Mouse (Mus musculus) lung, postnatal 0 days (tissue): ENCODE results near the gene Gm11733. TPM values are rescaled to one million over a fixed set of nuclear protein-coding genes. Genes with fewer than 3 reads are reported as not detected.

Experiments
- ATAC-seq: fragments of 200-750 bp; cut with Nextera tagmentation; 2 replicates; pipeline ENCODE4 v1.8.0; 2017; ENCODE audit warnings: moderate library complexity
- DNase-seq: peaks from one replicate; pipeline ENCODE4 v3.0.0-alpha.2; 2016; ENCODE audit warnings: low spot score
- H3K27ac ChIP-seq: fragments of 300-500 bp; sonication (generic); 2 replicates; pipeline ENCODE4 v1.5.1; 2014; ENCODE audit warnings: antibody characterized with exemption, mild to moderate bottlenecking, low read length, mixed read lengths
- H3K27me3 ChIP-seq: fragments of 300-500 bp; sonication (generic); replicated peaks from 2 replicates; pipeline ENCODE4 v1.6.1; 2014; ENCODE audit warnings: low read length, mixed read lengths; ENCODE audit not compliant: insufficient read depth
- H3K36me3 ChIP-seq: fragments of 300-500 bp; sonication (generic); 2 replicates; pipeline ENCODE4 v1.6.1; 2014; ENCODE audit warnings: low read length, mixed read lengths; ENCODE audit not compliant: insufficient read depth
- H3K4me1 ChIP-seq: fragments of 300-500 bp; sonication (generic); 2 replicates; pipeline ENCODE4 v1.6.1; 2014; ENCODE audit warnings: antibody characterized with exemption, low read depth, low read length, mixed read lengths; ENCODE audit not compliant: insufficient read depth
- H3K4me2 ChIP-seq: fragments of 300-500 bp; sonication (generic); replicated peaks from 2 replicates; pipeline ENCODE4 v1.6.1; 2014; ENCODE audit warnings: low read depth, mild to moderate bottlenecking, low read length, moderate library complexity, mixed read lengths
- H3K4me3 ChIP-seq: fragments of 300-500 bp; sonication (generic); 2 replicates; pipeline ENCODE4 v1.5.1; 2014; ENCODE audit warnings: low read depth, low read length
- H3K9ac ChIP-seq: fragments of 300-500 bp; sonication (generic); replicated peaks from 2 replicates; pipeline ENCODE4 v1.6.1; 2014; ENCODE audit warnings: low read depth, mild to moderate bottlenecking
- H3K9me3 ChIP-seq: fragments of 300-500 bp; sonication (generic); 2 replicates; pipeline ENCODE4 v1.6.1; 2016; ENCODE audit warnings: low read length, mixed read lengths
- CTCF ChIP-seq: IDR thresholded peaks from 2 replicates; pipeline ENCODE4 v1.5.1; 2016; ENCODE audit warnings: antibody characterized with exemption, mild to moderate bottlenecking
- EP300 ChIP-seq: IDR thresholded peaks from 2 replicates; pipeline ENCODE4 v1.6.1; 2016; ENCODE audit warnings: antibody characterized with exemption, mild to moderate bottlenecking, control low read depth
- WGBS: fragments of 180-500 bp; shearing (Covaris S2); extraction: QIAGEN DNeasy Blood & Tissue Kit; methylation state at CpG from one replicate; pipeline ENCODE4 v1.1.7; 2014; 5-methylcytosine and 5-hydroxymethylcytosine counted together
- polyA plus RNA-seq: library from polyadenylated mRNA; unstranded; fragments of >200 nt; fragmentation: Nextera tagmentation; extraction: Ambion mirVana; gene quantifications from 2 replicates; pipeline ENCODE4 v1.2.1, GENCODE M21; 2015

Gene Gm11733
- polyA plus RNA-seq, 1 experiment from 2014 or later, result not detected

DNA sequence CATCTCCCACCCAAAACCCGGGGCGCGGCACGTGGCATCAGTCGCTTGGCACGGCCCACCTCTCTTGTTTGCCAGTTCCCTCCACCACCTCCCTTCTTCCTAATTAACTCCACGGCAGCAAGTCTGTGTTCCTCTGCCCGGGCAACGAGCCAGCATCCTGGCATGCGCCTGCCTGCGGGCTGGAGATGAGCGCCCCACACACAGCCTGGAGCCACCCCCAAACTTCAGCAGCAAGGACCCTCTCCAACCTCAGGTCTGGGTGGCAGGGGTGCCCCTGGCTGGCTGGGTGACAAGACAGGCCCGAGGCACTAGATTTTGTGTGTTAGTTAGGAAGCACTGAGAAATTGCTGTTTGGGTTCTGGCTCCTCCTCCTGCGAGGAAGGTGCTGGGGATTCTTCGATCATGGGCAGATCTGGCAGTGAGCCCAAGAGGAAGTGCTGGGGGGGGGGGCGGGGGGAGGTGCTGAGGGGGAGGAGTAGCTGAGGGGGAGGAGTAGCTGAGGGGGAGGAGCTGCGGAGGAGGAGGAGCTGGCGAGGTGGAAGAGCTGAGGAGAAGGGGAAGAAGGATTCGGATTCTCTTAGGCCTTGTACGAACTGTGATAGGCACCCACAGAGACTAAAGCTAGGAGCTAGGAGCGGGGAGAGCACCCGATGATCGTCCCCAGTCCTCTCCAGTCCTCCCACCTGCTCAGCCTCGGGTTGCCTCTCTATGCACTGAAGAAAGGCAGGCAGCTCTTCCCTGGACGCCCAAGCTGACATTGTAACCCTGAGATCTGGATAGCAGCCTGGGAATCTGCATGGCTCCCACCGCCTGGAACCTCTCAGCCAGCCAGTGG lies 1.3 kb upstream of the Gm11733 start:
- 1% methylated on average over 25 of the region's 26 CpGs for WGBS
- peak; percentile 69 for DNase-seq
- H3K4me1 ChIP-seq, result peaks cover 6% of the 10 kb centered on the region
- no peak for TF ChIP-seq EP300
- no peak for TF ChIP-seq CTCF
- H3K27me3 ChIP-seq, result no peaks in the 10 kb centered on the region
- no peak overlapping the region for H3K27ac ChIP-seq
- H3K9ac ChIP-seq, result no peak overlapping the region
- no peaks in the 10 kb centered on the region for H3K9me3 ChIP-seq
- H3K4me3 ChIP-seq, result no peak overlapping the region
- ATAC-seq, result peak; percentile 60
- no peaks in the 10 kb centered on the region for H3K36me3 ChIP-seq
- H3K4me2 ChIP-seq, result peak overlapping the region; percentile 50

DNA sequence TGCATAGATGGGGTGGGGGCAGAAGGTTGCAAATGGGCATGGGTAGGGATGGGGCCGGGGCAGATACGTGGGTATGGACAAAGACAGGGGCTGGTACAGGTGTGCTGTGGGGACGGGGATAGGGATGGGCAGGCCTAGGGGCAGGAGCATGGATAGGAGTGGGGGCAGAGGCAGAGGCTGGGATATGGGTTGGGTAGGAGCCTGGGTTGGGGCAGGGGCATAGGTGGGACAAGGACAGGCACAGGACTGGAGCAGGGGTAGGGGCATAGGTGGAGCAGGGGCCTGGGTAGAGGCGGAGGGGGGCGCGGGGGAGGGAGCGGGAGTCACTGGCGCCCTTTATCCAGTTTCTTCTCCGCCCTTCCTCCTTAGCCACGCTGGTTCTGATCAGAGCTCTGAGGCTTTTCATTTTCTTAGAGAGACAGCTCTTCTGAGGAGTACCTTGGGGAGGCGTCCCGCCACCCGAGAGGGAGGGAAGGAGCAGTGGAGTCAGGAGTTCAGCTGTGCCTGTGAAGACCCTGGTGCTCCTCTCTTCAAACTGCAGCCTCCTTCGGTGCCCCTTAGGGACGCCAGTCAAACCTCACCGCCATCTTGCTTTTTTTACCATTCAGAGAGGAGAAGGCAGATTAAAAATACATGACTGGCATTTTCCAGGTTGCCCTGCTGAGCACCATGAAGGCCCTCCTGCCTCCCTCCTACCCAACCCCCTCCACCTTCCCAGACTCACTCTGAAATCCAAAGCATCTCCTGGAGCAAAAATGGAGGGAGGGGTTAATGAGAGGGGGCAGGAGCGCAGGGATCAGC lies 7.4 kb downstream of the Gm11733 start:
- ATAC-seq (no peak), DNase-seq (no peak)
- 79% methylated on average over 17 of the region's 17 CpGs for WGBS
- Histone ChIP-seq H3K27me3 (no peaks in the 10 kb centered on the region), H3K4me3 (no peak overlapping the region), H3K27ac (no peak overlapping the region), H3K9me3 (no peaks in the 10 kb centered on the region), H3K36me3 (no peaks in the 10 kb centered on the region), H3K4me2 (no peak overlapping the region), H3K9ac (no peak overlapping the region), H3K4me1 (no peaks in the 10 kb centered on the region)
- TF ChIP-seq CTCF, result no peak
- no peak for TF ChIP-seq EP300

DNA sequence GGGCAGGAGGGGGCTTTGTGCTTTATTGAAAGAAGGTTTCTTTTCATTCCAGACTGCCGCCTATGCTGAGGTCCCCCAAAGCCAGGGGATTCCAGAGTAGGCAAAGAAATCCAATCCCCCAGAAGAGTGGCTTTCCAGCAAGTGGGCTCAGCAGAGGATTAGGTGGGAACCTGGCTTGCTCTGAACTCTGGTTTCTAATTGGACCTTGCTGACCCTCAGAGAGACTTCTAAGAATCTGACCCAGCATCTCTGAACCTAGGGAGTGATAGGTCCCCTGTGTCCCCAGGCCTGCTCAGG lies 8.0 kb downstream of the Gm11733 start:
- Histone ChIP-seq H3K4me3 (no peak overlapping the region), H3K9ac (no peak overlapping the region), H3K4me2 (no peak overlapping the region), H3K4me1 (no peaks in the 10 kb centered on the region), H3K27me3 (no peaks in the 10 kb centered on the region), H3K27ac (no peak overlapping the region), H3K9me3 (no peaks in the 10 kb centered on the region), H3K36me3 (no peaks in the 10 kb centered on the region)
- TF ChIP-seq EP300 (no peak), CTCF (no peak)
- 50% methylated on average over 1 of the region's 1 CpGs for WGBS
- DNase-seq (no peak), ATAC-seq (no peak)

DNA sequence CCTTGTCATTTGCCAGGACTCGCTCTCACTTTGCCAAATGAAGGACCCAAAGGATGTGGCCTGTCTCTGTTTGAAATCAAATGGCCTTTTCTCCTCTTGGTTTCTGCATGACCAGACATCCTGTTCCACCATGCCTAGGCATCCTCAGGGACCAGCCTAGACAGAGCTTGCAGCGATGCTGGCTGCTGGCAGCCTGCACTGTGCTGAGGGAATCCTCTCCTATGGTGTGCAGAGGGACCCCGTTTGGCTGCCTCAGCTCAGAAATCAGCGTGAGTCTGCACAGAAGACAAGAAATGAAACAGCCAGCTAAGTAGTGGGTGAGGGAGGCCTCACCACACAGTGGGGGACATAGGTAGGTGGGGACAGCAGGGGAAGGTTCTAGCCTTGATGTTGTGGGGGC lies 12.6 kb downstream of the Gm11733 start:
- TF ChIP-seq CTCF, result no peak
- no peak for TF ChIP-seq EP300
- Histone ChIP-seq H3K9ac (no peak overlapping the region), H3K36me3 (no peaks in the 10 kb centered on the region), H3K4me1 (no peaks in the 10 kb centered on the region), H3K4me3 (no peak overlapping the region), H3K9me3 (no peaks in the 10 kb centered on the region), H3K27ac (no peak overlapping the region), H3K4me2 (no peak overlapping the region), H3K27me3 (no peaks in the 10 kb centered on the region)
- ATAC-seq (no peak), DNase-seq (no peak)
- 40% methylated on average over 4 of the region's 4 CpGs for WGBS

DNA sequence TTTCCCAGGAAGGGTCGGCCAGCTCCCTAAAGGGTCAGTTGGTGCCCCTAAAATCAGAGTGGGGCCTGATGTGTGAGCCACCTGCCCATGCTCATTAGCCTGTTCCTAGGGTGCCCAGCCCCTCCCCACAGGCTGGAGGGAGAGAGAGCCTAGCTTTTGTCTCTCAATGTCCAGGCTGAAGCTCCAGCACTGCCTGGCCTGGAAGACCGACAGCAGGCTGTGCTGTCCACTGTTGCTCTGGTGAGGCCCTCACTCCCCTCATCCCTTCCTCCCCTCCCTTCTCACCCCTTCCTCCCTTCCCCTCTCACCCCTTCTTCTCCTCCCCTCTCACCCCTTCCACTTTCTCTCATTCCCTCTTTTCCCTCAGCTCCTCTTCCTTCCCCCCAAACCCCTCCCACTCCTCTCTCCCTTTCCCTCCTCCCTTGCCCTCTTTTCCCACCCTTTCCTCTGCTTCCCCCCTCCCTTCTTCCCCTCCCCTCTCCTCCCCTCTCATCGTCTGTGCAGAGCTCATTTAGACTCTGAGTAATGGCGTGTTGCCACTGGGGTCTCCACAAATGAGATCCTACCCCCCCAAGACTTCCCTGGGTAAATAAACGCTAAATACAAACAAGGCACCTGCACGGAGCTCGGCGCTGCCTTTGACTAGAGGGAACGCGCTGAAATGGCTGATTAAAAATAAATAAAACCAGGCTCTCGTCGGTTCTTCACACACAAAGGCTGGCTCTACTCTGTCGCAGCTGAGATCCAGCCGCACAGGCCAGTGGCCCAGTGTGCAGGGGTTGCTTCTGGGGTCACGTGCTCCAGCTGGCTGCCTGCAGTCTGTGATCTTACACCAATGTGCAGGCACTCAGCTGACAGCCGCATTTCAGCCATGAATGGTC lies 13.3 kb downstream of the Gm11733 start:
- ATAC-seq (peak; percentile 94), DNase-seq (peak; percentile 72)
- Histone ChIP-seq H3K4me1 (no peaks in the 10 kb centered on the region), H3K36me3 (no peaks in the 10 kb centered on the region), H3K4me2 (0 out of 2 replicates have a peak overlapping the region, but pooled peaks have one; percentile 22), H3K9ac (no peak overlapping the region), H3K27me3 (no peaks in the 10 kb centered on the region), H3K27ac (no peak overlapping the region), H3K9me3 (no peaks in the 10 kb centered on the region), H3K4me3 (no peak overlapping the region)
- 9% methylated on average over 16 of the region's 16 CpGs for WGBS
- no peak for TF ChIP-seq CTCF
- no peak for TF ChIP-seq EP300

DNA sequence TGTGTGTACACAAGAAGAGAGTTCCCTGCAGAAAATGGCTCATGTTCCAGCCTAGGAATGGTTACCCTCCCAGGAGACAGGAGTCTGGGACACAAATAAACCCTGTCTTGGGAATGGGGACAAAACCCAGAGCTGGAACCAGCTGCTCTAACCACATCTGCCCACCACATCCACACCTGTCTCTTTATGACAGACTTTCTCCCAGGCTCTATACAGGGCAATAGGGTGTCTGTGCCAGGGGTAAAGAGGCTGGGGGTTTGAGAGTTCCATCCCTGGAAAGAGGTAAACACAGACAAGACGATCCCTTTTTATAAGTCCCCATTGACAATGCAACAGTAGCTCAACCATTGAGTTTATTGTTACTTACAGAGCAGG lies 14.0 kb downstream of the Gm11733 start:
- no peaks in the 10 kb centered on the region for H3K36me3 ChIP-seq
- H3K4me2 ChIP-seq, result 0 out of 2 replicates have a peak overlapping the region, but pooled peaks have one; percentile 22
- no peak overlapping the region for H3K9ac ChIP-seq
- TF ChIP-seq CTCF, result no peak
- no peak for TF ChIP-seq EP300
- no peak for DNase-seq
- no peaks in the 10 kb centered on the region for H3K9me3 ChIP-seq
- no peak overlapping the region for H3K27ac ChIP-seq
- H3K4me3 ChIP-seq, result no peak overlapping the region
- H3K27me3 ChIP-seq, result no peaks in the 10 kb centered on the region
- 52% methylated on average over 1 of the region's 1 CpGs for WGBS
- no peaks in the 10 kb centered on the region for H3K4me1 ChIP-seq
- no peak; the same call in 1 of the 2 replicates for ATAC-seq
